Mouse (Mus musculus) lung, embryonic 14.5 days (tissue): ENCODE measurements around the gene Lhx6. TPM values are rescaled to one million over a fixed set of nuclear protein-coding genes. Genes with fewer than 3 reads are reported as not detected.

Experiments
- ATAC-seq: fragments of 200-750 bp; cut with Nextera tagmentation; 2 replicates; pipeline ENCODE4 v1.8.0; 2017; ENCODE audit warnings: mild to moderate bottlenecking, moderate TSS enrichment, moderate library complexity; ENCODE audit not compliant: insufficient read depth
- DNase-seq: peaks from one replicate; pipeline ENCODE4 v3.0.0-alpha.2; 2015
- H3K27ac ChIP-seq: fragments of 300-500 bp; sonication (generic); 2 replicates; pipeline ENCODE4 v1.5.1; 2014; ENCODE audit warnings: low read depth, mild to moderate bottlenecking, moderate library complexity
- H3K27me3 ChIP-seq: fragments of 300-500 bp; sonication (generic); 2 replicates; pipeline ENCODE4 v1.6.1; 2014; ENCODE audit warnings: low read length, control low read depth; ENCODE audit not compliant: insufficient read depth
- H3K36me3 ChIP-seq: fragments of 300-500 bp; sonication (generic); 2 replicates; pipeline ENCODE4 v1.6.1; 2014; ENCODE audit warnings: control low read depth; ENCODE audit not compliant: insufficient read depth
- H3K4me1 ChIP-seq: fragments of 300-500 bp; sonication (generic); 2 replicates; pipeline ENCODE4 v1.6.1; 2014; ENCODE audit warnings: antibody characterized with exemption, control low read depth; ENCODE audit not compliant: insufficient read depth
- H3K4me2 ChIP-seq: fragments of 300-500 bp; sonication (generic); 2 replicates; pipeline ENCODE4 v1.6.1; 2014; ENCODE audit warnings: mild to moderate bottlenecking
- H3K4me3 ChIP-seq: fragments of 300-500 bp; sonication (generic); 2 replicates; pipeline ENCODE4 v1.5.1; 2014; ENCODE audit warnings: low read depth, low read length
- H3K9ac ChIP-seq: fragments of 300-500 bp; sonication (generic); 2 replicates; pipeline ENCODE4 v1.6.1; 2014
- H3K9me3 ChIP-seq: fragments of 300-500 bp; sonication (generic); 2 replicates; pipeline ENCODE4 v1.6.1; 2016; ENCODE audit warnings: low read depth, low read length, control low read depth
- CTCF ChIP-seq: IDR thresholded peaks from 2 replicates; pipeline ENCODE4 v1.5.1; 2016; ENCODE audit warnings: antibody characterized with exemption, low read depth
- WGBS: fragments of 180-500 bp; shearing (Covaris S2); extraction: QIAGEN DNeasy Blood & Tissue Kit; methylation state at CpG from one replicate; pipeline ENCODE4 v1.1.7; 2014; 5-methylcytosine and 5-hydroxymethylcytosine counted together
- polyA plus RNA-seq: library from polyadenylated mRNA; unstranded; fragments of >200 nt; fragmentation: Nextera tagmentation; extraction: Ambion mirVana; gene quantifications from 2 replicates; pipeline ENCODE4 v1.2.1, GENCODE M21; 2014

Lhx6 gene
- polyA plus RNA-seq, 1 experiment from 2014 or later = 12.8 TPM

- no peak overlapping the region for H3K4me2 ChIP-seq
- no peaks in the 10 kb centered on the region for H3K27me3 ChIP-seq
- no peak for TF ChIP-seq CTCF
- WGBS = 49% methylated on average over 3 of the region's 3 CpGs
- no peak overlapping the region for H3K4me3 ChIP-seq
- no peak for ATAC-seq
- no peaks in the 10 kb centered on the region for H3K9me3 ChIP-seq
- H3K36me3 ChIP-seq = no peaks in the 10 kb centered on the region
- H3K4me1 ChIP-seq = peaks cover 2% of the 10 kb centered on the region
- no peak overlapping the region for H3K27ac ChIP-seq
- no peak overlapping the region for H3K9ac ChIP-seq
- peak; percentile 63 for DNase-seq
Measured at GRCm38 (mm10) chr2:36053249-36053648, 52.0 kb downstream of the Lhx6 start.

GRCm38 (mm10) chr2:36049567-36049954, 55.6 kb downstream of the Lhx6 start:
- H3K9me3 ChIP-seq = no peaks in the 10 kb centered on the region
- H3K27ac ChIP-seq = no peak overlapping the region
- TF ChIP-seq CTCF = no peak
- peak overlapping the region; percentile 71 for H3K4me3 ChIP-seq
- no peak overlapping the region; the same call in 1 of the 2 replicates for H3K9ac ChIP-seq
- WGBS = 39% methylated on average over 10 of the region's 10 CpGs
- H3K4me1 ChIP-seq = peaks cover 4% of the 10 kb centered on the region
- DNase-seq (no peak), ATAC-seq (peak; percentile 44)
- H3K27me3 ChIP-seq = no peaks in the 10 kb centered on the region
- peaks cover 5% of the 10 kb centered on the region; the same call in 1 of the 2 replicates for H3K36me3 ChIP-seq
- H3K4me2 ChIP-seq = peak overlapping the region; percentile 74

- Histone ChIP-seq H3K4me2 (peak within 1 kb of the TSS; percentile 74), H3K4me3 (peak within 1 kb of the TSS; percentile 71), H3K4me1 (peaks cover 4% of the 10 kb centered on the region), H3K27me3 (no peaks in the 10 kb centered on the region), H3K9ac (peak within 1 kb of the TSS; percentile 66), H3K9me3 (no peaks in the 10 kb centered on the region), H3K27ac (0 out of 2 replicates have a peak within 1 kb of the TSS, but pooled peaks have one; percentile 48), H3K36me3 (peaks cover 10% of the 10 kb centered on the region)
- WGBS = 1% methylated on average over 44 of the region's 44 CpGs
- peak; percentile 99 for DNase-seq
- TF ChIP-seq CTCF = no peak
- ATAC-seq = peak; percentile 97
Measured at GRCm38 (mm10) chr2:36048748-36049566, 56.3 kb downstream of the Lhx6 start, which contains the start of the genes Ndufa8 and Morn5. Gene Ndufa8 (minus strand): TSS chr2:36049406. Gene Morn5 (plus strand): TSS chr2:36049458.

DNA sequence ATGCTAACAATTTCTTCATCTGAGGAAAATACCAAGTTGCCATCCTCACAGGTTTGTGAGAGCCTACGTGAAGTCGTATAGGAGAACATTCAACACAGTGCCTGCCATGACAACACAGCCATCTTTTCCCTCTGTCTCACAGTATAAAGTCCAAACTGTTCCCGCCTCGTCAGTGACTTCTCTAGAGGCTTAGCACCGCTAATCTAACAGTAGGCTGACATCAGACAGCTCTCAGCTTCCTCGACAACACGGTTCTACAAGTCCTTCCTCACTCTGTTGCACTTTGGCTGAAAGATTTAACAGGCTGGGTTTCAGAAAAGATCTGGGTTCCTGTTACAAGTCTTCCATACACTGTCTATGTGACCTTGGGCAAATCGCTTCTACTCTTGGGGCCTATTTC, 57.0 kb downstream of the Lhx6 start:
- 52% methylated on average over 8 of the region's 8 CpGs for WGBS
- no peaks in the 10 kb centered on the region for H3K9me3 ChIP-seq
- DNase-seq (no peak), ATAC-seq (no peak)
- H3K4me3 ChIP-seq = peak overlapping the region; percentile 71
- H3K27me3 ChIP-seq = no peaks in the 10 kb centered on the region
- H3K4me1 ChIP-seq = peaks cover 4% of the 10 kb centered on the region
- H3K4me2 ChIP-seq = peak overlapping the region; percentile 74
- peaks cover 18% of the 10 kb centered on the region for H3K36me3 ChIP-seq
- no peak overlapping the region for H3K27ac ChIP-seq
- TF ChIP-seq CTCF = no peak
- H3K9ac ChIP-seq = peak overlapping the region; percentile 66

GRCm38 (mm10) chr2:36040872-36041271, 64.3 kb downstream of the Lhx6 start:
- Histone ChIP-seq H3K27ac (no peak overlapping the region), H3K27me3 (no peaks in the 10 kb centered on the region), H3K4me1 (no peaks in the 10 kb centered on the region), H3K4me3 (no peak overlapping the region), H3K9me3 (no peaks in the 10 kb centered on the region), H3K36me3 (peaks cover 65% of the 10 kb centered on the region), H3K9ac (no peak overlapping the region), H3K4me2 (no peak overlapping the region)
- 60% methylated on average over 1 of the region's 1 CpGs for WGBS
- no peak for DNase-seq
- no peak for ATAC-seq
- no peak for TF ChIP-seq CTCF

DNA sequence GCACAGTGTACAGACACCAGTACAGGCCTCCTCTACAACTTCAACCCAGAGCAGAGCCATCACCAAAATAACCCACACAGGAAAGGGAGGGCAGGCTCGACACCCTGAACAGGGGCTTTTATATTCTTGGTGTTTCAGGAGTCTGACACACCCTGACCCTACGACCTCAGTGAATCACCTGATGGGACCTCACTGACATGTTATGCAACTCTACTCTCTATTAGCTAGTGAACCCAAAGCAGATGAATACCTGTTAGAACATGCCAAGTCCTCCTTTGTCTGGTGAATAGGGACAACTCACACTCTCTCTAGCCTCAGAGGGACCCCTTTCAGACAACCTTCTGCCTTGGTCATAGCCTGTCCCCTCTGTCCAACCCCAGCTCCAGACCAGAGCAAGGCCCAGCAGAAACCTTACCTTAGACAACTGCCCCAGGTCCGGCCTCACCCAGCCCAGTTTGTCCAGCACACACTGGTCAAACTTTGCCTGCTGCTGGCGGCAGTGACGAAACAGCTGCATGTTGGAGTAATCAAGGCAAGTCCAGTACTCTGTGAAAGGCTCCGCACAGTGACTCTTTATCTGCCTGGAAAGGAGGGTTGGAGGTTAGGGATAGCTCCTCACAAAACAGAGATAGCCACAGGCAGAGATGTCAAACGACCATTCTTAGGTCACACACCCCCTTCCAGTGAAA, 65.8 kb downstream of the Lhx6 start:
- Histone ChIP-seq H3K4me2 (no peak overlapping the region), H3K27me3 (no peaks in the 10 kb centered on the region), H3K4me1 (no peaks in the 10 kb centered on the region), H3K9ac (no peak overlapping the region), H3K27ac (no peak overlapping the region), H3K4me3 (no peak overlapping the region), H3K36me3 (peaks cover 62% of the 10 kb centered on the region), H3K9me3 (no peaks in the 10 kb centered on the region)
- ATAC-seq (no peak), DNase-seq (no peak)
- 77% methylated on average over 7 of the region's 7 CpGs for WGBS
- no peak for TF ChIP-seq CTCF

- H3K4me1 ChIP-seq = no peaks in the 10 kb centered on the region
- TF ChIP-seq CTCF = no peak
- H3K27ac ChIP-seq = no peak overlapping the region; the same call in 1 of the 2 replicates
- H3K9ac ChIP-seq = no peak overlapping the region
- H3K9me3 ChIP-seq = no peaks in the 10 kb centered on the region
- peak; percentile 56 for DNase-seq
- peaks cover 43% of the 10 kb centered on the region for H3K36me3 ChIP-seq
- H3K4me2 ChIP-seq = no peak overlapping the region
- ATAC-seq = peak; percentile 44; the same call in 1 of the 2 replicates
- H3K27me3 ChIP-seq = no peaks in the 10 kb centered on the region
- H3K4me3 ChIP-seq = no peak overlapping the region
- 59% methylated on average over 11 of the region's 11 CpGs for WGBS
Measured at GRCm38 (mm10) chr2:36035413-36036081, 69.7 kb downstream of the Lhx6 start.
